In genomic region chr10:38823741-38824140, GRCm38 (mm10) we compare ENCODE assay signal across 24 mouse cellular contexts. TPM values are rescaled to one million over a fixed set of nuclear protein-coding genes. Genes with fewer than 3 reads are reported as not detected.
"Had no signal": no experiment of that assay in that cellular context is flagged by ENCODE, and none has a peak within 500 bp of the region (broad histone marks: within the 10 kb centered on the region; RNA-seq: fewer than 3 reads in every experiment).

No protein-coding gene starts in this region.

- H3K4me3 ChIP-seq: liver, embryonic 15.5 days; midbrain, embryonic 10.5 days; myocyte; neural tube, embryonic 15.5 days had no signal

- H3K36me3 ChIP-seq: liver, embryonic 15.5 days; midbrain, embryonic 10.5 days; neural tube, embryonic 15.5 days had no signal

- DNase-seq: kidney, adult 8-10 months; kidney, postnatal 36 days; left cerebral cortex, postnatal 4 days; lung, adult 2 months; lung, postnatal 36 days; midbrain, embryonic 14.5 days; spleen, adult 18-20 months; thymus, adult 18-20 months; thymus, postnatal 25 days had no signal

- H3K4me1 ChIP-seq: liver, embryonic 15.5 days; midbrain, embryonic 10.5 days; neural tube, embryonic 15.5 days had no signal

- H3K9me3 ChIP-seq: liver, embryonic 15.5 days had no signal

- H3K27me3 ChIP-seq: liver, embryonic 15.5 days; neural tube, embryonic 15.5 days had no signal

- H3K27ac ChIP-seq: kidney, postnatal 0 days; liver, embryonic 15.5 days; midbrain, embryonic 10.5 days; neural tube, embryonic 15.5 days had no signal

- H3K4me2 ChIP-seq: liver, embryonic 11.5 days; liver, embryonic 15.5 days; neural tube, embryonic 15.5 days had no signal

- ATAC-seq: intestine, postnatal 0 days; lung, postnatal 0 days had no signal

- H3K9ac ChIP-seq: liver, embryonic 15.5 days; neural tube, embryonic 15.5 days had no signal

RNA-seq across cellular contexts. Expression of gene Rfpl4b, which starts 2.2 kb away (rescaled TPM):
- total RNA-seq: layer of hippocampus, adult 18-20 months; layer of hippocampus, postnatal 10 days; left cerebral cortex, adult 18-20 months; left cerebral cortex, postnatal 10 days; left cerebral cortex, postnatal 4 days; megakaryocyte progenitor cell, adult 5-6 weeks had no signal
- polyA plus RNA-seq: intestine, postnatal 0 days; kidney, postnatal 0 days; liver, embryonic 11.5 days; liver, embryonic 15.5 days; lung, adult 2 months; lung, postnatal 0 days; midbrain, embryonic 10.5 days; midbrain, embryonic 14.5 days; myocyte; neural tube, embryonic 11.5 days; neural tube, embryonic 15.5 days; stomach, embryonic 14.5 days had no signal
